Mouse (Mus musculus): ENCODE results near the gene Oxct2b. TPM values are rescaled to one million over a fixed set of nuclear protein-coding genes. Genes with fewer than 3 reads are reported as not detected.
"Not testable (repeated sequence)": the region's sequence is repeated elsewhere in the genome, so short reads cannot be mapped to it uniquely, and the experiment has no call there.

Oxct2b gene
- polyA plus RNA-seq (2017; shearing (Covaris generic)) = not detected

DNA sequence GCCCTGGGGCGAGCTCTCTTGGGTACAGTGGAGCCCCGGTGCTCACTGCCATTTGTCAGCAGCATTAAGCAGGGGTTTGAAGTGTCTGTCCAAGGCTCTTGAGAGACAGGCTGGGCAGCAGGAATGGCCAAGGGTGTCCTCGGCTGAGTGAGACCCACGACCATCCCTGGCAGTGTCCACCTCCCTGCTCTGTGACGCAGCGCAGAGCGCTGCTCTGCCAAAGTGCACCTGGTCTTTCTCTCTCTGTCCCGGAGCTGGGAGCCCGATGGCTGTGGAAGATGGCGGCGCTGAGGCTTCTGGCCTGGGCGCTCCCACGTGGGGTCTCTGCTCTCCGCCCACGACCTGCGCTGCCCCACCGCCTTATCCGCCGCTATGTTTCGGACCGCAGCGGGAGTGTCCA lies at the start of gene Oxct2b:
Gene Oxct2b, plus strand, starts transcription at position 256 of the 400 bp plus-strand sequence.
- no peak for ATAC-seq

DNA sequence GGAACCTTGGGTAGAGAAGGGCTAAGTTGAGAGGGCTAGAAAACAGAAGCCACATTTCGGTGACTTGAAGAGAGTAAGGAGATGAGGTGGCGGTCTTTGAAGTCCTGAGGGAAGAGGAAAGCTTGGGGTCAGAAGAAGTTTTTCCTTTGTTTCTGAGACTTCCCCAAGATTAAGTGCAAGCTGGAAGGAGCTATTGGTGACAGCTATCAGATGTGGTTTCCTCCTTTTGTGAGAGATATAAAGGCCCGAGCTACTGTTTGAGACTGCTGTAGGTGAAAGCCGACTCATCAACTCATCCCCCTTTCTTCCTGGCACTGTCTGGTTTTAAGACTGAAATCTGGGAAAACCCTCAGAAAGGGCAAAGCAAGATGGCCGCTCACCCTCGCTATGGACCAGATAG lies 47.4 kb upstream of the Oxct2b start:
- no peak for ATAC-seq

DNA sequence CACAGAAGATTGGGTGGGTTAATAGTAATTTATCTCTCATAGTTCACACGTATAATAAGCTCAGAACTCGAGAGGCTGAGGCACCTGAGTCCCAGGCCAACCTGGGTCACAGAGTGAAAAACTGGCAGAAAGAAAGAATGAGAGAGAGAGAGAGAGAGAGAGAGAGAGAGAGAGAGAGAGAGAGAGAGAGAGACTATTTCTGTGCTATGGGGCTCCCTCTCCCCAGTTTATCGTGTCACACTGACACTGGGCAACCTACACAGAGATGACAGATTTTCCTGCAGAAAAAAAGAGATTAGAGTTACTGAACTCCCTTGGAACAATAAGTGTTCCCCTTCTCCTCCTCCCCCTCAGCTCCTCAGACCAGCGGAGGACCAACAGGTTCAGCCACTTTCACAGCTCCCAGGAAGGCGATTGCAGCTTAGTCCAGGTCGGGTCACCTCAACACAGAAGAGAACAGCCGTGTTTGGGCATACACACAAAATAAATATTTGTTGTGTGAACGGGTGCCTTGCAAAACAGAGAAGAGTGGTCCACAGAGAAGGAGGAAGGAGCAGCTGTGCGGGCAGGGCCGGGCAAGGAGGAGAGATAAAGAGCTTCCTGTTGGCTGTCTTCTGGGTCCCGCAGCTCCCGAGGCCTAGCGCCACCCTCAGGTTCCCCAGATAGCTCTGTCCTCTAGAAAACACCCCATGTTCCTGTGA lies 44.6 kb upstream of the Oxct2b start:
- peak; percentile 50 for ATAC-seq

DNA sequence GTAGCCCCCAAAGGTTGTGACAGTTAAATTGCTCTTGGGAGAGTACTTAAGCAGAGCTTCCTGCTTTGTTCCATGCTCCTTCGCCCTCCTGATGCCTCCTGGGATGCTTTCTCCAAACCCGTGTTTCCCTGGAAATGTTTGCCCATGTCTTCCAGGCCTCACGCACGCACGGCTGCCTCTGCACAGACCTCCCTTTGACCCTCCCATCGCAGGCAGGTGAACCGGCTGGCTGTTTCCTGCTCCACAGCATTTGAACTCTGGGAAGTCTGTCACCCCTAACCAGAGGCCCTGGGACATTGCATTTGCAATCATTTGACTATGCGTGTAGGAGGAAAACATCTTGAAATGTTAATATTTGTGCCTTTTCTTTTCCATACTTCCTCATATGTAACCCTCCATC lies 39.1 kb upstream of the Oxct2b start:
- ATAC-seq = no peak

DNA sequence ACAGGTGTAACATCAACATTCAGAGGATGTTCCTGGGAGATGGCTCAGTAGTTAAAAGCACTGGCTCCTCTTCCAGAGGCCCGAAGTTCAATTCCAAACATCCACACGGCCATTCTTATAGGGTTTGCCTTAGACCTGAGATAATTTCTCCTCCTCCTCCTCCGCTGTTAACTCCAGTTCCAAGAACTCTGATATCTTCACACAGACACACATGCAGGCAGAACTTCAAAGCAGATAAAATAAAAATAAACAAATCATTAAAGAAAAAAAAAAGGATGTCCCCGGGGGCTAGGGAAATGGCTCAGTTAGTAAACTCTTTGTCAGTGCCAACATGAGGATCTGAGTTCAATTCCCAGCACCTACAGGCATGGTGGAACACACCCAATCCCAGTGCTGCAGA lies 37.8 kb upstream of the Oxct2b start:
- no peak for ATAC-seq

DNA sequence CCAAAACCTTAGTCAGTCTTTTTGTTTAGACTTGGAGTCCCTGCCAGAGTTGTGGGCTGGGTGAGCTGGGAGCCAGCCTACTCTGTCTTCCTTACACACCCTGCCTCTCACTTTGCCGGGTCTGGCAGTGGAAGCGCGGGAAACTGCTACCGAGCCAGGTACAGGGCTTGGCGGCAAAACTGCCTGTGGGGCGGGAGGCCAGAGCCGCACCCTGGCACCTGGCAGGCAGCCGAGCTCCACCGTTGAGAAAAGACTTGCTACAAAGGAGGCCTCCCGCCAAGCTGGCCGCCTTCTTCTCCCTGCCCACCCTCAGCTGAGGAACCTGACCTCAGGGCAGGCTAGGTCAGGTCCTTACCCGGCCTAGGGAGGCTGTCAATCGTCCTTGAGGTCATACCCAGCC lies 35.3 kb upstream of the Oxct2b start:
- ATAC-seq = no peak

DNA sequence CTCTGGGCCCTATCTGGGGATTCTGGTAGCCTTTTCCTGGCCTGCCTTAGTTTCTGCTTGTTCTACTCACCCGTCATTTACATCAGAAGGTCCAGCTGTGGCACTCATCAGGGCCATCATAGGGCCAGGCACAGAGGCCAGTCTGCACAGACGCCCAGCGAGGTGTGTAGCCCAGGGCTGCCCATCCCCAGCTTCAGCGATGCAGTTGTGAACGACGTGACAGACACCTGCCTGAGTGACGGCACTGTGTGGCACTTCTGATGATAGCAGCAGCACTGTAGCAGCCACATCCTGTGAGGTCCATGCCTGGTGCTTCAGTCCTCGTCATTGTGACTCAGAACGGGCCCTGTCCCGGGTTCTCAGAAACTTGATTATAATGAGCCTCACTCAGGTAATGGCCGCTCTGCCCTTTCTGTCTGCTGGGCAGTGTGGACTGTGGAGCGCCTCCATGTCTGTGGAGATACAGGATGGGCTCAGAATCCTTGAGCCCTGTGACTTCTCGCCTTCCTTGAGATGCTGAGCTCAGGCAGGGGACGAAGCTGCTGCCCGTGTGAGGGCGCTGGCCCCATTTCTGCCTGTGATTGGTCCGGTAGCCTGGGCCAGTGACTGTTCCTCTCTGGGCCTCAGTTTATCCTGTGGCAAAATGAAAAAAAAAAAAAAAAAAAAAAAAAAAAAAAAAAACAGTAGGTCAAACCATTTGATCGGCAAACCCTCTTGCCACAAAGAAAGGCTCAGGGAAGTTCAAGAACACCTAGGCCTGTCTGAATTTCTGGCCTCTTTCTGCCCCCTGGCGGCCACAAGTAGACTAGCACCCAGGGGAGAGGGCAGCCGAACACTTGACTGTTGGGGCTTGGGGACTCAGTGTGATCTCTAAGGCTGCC lies 33.5 kb upstream of the Oxct2b start:
- peak; percentile 83 for ATAC-seq

DNA sequence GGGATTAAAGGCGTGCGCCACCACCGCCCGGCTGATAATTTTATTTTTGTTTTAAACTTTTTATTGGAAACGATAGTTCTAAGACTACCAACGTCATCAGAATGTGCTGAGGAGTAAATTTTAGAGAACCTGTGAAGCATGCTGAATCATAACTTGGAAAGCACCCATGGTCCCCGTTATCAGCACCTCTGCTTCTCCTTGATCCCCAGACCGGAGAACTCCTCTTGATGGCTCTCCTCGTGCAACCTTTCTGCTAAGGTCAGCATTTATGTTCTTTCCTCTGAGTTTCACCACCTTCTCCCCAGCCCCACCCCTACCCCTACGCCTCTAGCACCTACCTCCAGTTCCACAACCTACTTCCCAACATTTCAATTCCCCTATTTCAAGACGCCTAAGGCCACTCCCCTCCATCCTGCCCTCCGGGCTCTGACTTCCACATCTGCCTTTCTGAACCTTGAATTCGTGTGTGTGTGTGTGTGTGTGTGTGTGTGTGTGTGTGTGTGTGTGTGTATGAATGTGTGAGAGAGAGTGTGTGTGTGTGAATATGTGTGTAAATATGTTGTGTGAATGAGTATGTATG lies 32.7 kb upstream of the Oxct2b start:
- ATAC-seq = no peak

DNA sequence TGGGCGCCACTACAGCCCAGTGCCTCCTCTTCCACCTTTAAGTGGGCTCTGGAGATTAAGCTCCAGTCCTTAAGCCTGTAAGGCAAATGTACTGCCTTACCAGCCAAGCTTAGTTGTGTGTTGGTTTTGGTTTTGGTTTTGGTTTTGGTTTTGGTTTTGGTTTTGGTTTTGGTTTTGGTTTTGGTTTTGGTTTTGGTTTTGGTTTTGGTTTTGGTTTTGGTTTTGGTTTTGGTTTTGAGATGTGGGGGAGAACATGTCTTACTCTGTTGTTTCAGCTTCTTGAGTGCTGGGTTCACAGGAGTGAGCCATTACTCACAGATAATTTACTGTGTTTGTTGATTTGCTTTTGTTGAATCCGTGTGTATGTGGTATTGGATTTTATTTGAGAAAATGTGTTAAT lies 30.8 kb upstream of the Oxct2b start:
- peak; percentile 44 for ATAC-seq

DNA sequence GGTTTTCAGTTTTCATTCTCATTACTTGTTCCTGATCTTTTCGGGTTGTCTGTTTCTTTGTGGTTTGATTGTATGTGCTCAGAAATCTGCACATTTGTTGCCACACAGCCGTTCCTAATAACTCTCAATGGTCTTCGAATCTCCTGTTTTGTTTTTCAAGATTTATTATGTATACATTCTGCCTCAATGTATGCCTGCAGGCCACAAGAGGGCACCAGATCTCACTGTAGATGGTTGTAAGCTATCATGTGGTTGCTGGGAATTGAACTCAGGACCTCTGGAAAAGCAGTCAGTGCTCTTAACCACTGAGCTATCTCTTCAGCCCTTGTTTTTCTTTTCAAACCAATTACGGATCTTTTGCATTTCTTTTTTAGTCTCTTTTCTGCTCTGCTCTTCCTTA lies 29.7 kb upstream of the Oxct2b start:
- ATAC-seq = no peak

DNA sequence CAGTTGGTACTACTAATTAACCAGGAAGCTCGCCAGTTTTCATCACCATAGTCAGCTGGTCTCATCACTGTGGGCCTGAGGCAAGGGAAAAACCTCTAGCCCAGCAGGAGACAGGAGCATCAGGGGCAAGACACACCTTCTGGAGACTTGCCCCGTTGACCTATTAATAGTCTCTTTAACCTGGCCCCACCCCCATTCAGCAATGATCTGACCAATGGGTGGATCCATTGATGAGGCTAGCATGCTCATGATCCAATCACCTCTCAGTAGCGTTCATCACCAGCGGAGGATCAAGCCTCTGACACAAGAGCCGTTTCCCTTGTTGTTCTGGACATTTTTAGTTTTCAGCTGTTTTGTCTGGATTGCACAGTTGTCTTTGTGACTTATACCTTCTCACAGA lies 23.4 kb upstream of the Oxct2b start:
- ATAC-seq = no peak

DNA sequence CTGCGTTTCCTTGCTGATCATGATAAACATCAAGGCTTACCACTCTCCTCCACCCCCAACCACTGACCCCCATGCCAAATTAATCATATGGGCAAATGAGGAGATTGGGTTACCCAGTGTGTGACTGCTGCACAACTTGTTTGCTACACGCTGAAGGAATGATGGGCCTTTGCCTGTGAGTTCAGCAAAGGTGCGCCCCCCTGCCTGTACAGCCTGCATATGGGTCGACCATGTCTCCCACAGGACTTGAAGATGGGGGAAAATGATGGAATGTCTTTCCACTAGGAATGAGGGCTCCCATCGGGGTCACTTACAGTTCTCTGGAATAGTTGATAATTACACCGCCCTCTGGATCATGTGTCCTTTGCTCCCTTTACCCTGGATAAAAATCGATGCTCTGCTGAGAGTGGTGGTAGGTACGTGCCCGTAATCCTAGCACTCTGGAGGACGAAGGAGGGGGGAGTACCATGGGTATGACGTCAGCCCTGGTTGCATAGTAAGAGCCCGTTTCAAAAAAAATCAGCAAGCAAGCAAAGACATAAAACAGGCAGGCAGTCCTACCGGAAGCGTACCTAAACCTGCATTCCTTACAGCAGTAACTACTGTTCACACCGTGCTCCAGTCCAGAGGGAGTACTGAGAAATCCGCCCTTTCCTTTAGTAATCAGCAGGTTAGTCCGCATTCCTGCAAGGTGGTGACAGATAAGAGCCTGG lies 22.8 kb upstream of the Oxct2b start:
- no peak for ATAC-seq

DNA sequence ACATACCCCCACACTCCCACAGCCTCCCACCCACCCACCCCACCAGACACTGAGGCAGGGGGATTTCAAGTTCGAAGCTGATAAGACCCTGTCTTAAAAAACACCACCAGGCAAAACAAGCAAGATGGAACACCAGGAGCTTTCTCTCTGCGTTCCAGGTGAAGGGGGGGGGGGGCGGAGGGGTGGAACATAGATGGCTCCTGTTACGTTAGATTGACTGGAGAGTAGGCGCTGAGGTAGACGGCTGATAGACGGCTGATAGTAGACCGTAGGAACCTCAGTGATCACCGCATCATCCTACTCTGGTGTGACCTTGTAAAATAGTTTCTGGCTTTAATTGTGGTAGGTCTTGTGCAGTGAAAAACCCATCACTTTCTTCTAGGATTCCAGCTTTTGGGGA lies 22.2 kb upstream of the Oxct2b start:
- ATAC-seq = no peak

DNA sequence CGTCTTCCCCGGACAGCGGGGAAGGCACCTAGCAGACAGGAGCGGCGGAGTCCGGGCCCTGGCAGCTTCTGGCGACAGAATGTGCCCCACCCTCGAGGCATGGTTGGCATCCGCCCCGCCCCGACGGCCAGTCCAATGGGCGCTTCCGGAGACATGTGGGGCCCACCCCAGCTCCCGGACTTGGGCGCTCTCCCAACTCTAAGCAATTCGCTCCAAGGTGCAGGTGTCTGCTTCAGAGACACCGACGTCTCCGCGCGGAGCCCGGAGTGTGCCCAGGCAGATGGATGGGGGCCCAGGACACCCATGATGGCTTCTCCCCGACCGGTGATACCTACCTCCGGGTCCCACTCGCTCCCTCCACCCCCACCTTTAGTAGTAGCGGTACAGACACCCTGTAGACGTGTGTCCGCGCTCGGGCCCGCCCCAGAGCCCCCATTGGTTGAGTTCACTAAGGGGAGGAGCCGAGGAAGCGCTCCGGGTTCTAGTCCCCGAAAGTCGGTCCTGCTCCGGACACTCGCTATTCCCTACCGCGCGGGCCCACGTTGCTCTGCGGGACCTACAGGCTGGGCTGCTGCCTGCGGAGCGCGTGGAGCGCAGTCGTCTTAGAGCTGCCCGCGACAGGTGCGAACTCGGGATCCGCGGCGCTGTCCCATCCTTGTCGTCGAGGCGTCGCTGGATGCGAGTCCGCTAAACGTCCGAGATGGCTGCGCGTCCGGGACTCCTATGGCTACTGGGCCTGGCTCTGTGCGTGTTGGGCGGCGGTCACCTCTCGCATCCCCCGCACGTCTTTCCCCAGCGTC lies 11.2 kb upstream of the Oxct2b start, which contains the start of gene Bmp8b:
Gene Bmp8b, plus strand, starts transcription at position 515 of the 800 bp plus-strand sequence.
- ATAC-seq = no peak

DNA sequence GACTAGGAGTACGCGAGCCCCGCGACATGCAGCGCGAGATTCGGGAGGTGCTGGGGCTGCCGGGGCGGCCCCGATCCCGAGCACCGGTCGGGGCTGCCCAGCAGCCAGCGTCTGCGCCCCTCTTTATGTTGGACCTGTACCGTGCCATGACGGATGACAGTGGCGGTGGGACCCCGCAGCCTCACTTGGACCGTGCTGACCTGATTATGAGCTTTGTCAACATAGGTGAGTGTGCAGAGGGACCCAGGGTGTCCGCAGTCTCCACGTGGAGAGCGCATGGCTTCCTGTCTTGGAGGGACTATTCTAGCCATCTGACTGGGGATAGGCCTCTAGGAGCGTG lies 10.6 kb upstream of the Oxct2b start:
- no peak for ATAC-seq

DNA sequence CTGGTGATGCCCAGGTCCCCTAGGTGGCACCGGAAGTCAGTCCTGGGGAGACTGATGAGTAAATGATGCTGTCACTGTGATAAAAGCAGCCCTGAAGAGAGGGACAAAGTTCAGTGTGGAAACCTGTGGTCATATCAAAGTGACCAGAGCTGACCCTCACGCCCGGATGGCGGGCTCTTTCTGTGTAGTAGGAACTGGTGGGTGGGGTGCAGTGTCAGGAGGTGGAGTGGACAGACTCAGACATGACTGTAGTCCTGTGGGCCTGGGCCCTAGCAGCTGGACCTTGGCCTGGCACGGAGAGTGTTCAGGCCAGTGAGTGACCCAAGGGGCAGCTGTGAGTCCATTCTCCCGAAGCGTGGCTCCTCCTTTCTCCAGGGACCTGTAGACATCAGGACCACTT lies 10.1 kb upstream of the Oxct2b start:
- not testable (repeated sequence) for ATAC-seq

DNA sequence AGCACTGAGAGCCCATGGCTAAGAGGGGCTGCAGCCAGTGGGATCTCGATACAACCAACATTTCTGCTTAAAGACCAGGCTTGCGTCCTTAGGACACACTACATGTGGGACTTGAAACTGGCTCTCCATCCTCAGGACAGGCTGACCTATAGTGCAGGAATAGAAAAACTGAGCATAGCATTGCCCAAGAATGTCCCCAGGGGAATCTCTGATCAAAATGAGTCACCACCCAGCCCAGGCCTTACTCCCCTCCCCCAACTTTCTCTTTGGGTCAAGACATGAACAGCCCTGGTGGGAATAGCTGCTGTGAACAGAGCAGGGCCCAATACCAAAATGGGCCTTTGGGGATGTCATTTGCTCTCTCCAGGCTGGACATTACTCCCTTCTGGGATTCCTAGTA lies 9.2 kb upstream of the Oxct2b start:
- no peak for ATAC-seq

DNA sequence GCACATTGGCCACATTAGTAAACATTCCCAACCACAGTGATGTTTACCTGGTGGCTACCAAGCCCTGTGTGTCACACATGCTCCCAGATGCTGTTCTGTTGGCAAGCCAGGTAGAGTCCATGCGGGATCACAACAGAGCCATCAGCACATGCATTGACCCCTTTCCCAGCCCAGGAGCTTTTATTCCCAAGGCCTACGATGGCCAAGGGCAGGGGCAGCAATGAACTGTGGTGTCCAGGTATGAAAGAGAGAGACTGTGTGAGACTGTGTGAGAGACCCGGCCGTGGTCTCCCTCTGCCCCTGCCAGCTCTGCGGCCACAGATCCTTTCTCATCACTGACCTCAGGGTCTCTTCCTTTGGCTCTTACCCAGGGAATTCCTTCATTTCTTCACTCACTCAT lies 8.0 kb upstream of the Oxct2b start:
- no peak for ATAC-seq

DNA sequence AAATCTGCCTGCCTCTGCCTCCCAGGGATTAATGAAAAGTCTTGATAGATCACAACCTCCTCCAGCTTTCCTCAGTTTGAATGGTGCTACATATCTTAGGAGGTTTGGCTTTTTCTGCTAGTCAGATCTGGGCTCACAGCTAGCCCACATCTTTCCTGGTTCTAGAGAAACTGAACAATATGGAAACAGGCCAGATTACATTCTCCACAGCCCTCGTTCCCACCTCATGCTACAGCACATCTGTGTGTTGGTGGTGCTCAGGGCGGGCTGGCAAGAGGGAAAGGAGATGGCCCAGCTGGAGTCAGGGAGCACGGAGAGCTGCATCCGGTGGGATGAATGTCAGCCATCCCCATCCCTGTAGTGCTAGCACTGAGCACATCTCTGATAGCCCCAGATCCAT lies 5.3 kb upstream of the Oxct2b start:
- no peak for ATAC-seq

DNA sequence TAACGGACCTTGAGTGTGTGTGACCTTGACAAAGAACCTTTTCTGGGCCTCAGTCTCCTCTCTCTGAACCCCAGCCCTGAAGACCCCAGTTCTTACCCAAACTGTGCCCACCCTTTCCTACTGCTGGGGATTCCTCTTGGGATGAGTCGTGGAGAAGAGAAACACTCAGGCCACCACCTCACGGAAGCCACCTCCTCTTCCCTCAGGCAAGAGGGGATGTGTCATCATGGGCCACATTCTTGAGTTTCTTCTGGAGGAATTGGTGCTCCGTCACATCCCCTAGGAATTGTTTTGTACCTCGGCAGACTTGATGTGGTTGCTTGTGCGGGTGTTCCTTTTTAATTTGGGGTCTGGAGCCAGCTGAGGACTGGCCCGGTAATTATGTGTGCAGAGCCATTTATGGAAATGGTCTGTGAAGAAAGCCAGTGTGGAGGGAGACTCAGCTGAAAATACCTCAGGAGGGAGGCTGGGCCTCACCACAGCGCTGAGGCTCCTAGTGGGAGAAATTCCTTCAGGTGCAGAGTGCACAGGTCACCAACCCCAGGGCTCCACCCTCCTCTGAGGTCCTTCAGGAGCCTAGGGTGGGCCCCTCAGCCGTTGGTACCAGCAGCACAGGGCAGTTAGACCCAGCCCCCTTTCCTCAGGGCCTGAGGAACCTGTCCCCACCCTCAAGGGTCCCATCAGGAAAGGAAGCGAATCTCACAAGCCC lies 4.6 kb upstream of the Oxct2b start:
- not testable (repeated sequence) for ATAC-seq

DNA sequence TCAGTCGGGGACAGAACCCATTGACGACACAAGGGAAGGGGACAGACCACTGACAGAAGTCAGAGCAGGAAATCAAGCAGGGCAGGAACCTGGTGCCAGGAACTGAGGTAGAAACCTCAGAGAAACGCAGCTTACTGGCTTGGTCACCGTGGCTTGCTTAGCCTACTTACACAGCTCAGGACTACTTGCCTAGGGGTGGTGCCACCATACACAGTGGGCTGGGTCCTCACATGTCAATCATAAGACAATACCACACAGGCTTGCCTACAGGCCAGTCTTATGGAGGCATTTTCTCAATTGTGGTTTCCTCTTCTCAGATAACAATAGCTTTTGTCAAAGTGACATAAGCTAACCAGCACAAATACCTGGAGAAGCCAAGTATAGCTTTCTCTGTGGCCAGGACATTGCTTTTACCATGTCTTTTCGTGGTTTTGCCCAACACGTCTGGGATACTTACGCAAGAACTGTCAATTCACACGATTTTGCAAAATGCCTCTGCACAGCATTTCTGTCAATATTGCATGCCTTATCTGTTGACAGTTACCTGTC lies 3.8 kb upstream of the Oxct2b start:
- no peak for ATAC-seq
